Mouse (Mus musculus): ENCODE measurements at regions not wholly inside any gene's neighbourhood (a gene's known extent, or its start where the extent isn't known, plus 50 kb on each side); places are given as distances from the start of the nearest gene placed in this dataset.

GRCm38 (mm10) chr13:55963005-55963620 lies 127.1 kb upstream of the Pitx1 start:
- peak; percentile 40 to 67 for DNase-seq (ENCODE audit: extremely low spot score in 1 of 2, low spot score in 1 of 2)

GRCm38 (mm10) chr13:55962254-55962866 lies 126.4 kb upstream of the Pitx1 start:
- DNase-seq (ENCODE audit: extremely low spot score in 1 of 2, low spot score in 1 of 2) = no peak

GRCm38 (mm10) chr13:55954346-55954745 lies 118.4 kb upstream of the Pitx1 start:
- DNase-seq (ENCODE audit: extremely low spot score in 1 of 2, low spot score in 1 of 2) = no peak

GRCm38 (mm10) chr13:55953426-55953825 lies 117.4 kb upstream of the Pitx1 start:
- no peak for DNase-seq (ENCODE audit: extremely low spot score in 1 of 2, low spot score in 1 of 2)

GRCm38 (mm10) chr13:55950773-55951172 lies 114.8 kb upstream of the Pitx1 start:
- no peak for DNase-seq (ENCODE audit: extremely low spot score in 1 of 2, low spot score in 1 of 2)

- no peak for DNase-seq (ENCODE audit: extremely low spot score in 1 of 2, low spot score in 1 of 2)
These were observed 112.6 kb upstream of the Pitx1 start for GRCm38 (mm10) chr13:55948591-55948990.

- DNase-seq (ENCODE audit: extremely low spot score in 1 of 2, low spot score in 1 of 2) = no peak
These were observed 112.2 kb upstream of the Pitx1 start for GRCm38 (mm10) chr13:55948144-55948543.

GRCm38 (mm10) chr13:55937417-55937816 lies 101.4 kb upstream of the Pitx1 start:
- DNase-seq (ENCODE audit: extremely low spot score in 1 of 2, low spot score in 1 of 2) = no peak

- DNase-seq (ENCODE audit: extremely low spot score in 1 of 2, low spot score in 1 of 2) = no peak
These were observed 101.0 kb upstream of the Pitx1 start for GRCm38 (mm10) chr13:55937000-55937399.

GRCm38 (mm10) chr13:55930637-55931036 lies 94.6 kb upstream of the Pitx1 start:
- no peak for DNase-seq (ENCODE audit: extremely low spot score in 1 of 2, low spot score in 1 of 2)

GRCm38 (mm10) chr13:55929814-55930213 lies 93.8 kb upstream of the Pitx1 start:
- DNase-seq (ENCODE audit: extremely low spot score in 1 of 2, low spot score in 1 of 2) = no peak

GRCm38 (mm10) chr13:55923505-55924136 lies 87.6 kb upstream of the Pitx1 start:
- no peak for DNase-seq (ENCODE audit: extremely low spot score in 1 of 2, low spot score in 1 of 2)

GRCm38 (mm10) chr13:55917316-55917715 lies 81.3 kb upstream of the Pitx1 start:
- no peak for DNase-seq (ENCODE audit: extremely low spot score in 1 of 2, low spot score in 1 of 2)

GRCm38 (mm10) chr13:55912271-55912711 lies 76.3 kb upstream of the Pitx1 start:
- DNase-seq (ENCODE audit: extremely low spot score in 1 of 2, low spot score in 1 of 2) = no peak

- DNase-seq (ENCODE audit: extremely low spot score in 1 of 2, low spot score in 1 of 2) = no peak
These were observed 73.9 kb upstream of the Pitx1 start for GRCm38 (mm10) chr13:55909941-55910340.

- DNase-seq (ENCODE audit: extremely low spot score in 1 of 2, low spot score in 1 of 2) = no peak
These were observed 68.9 kb upstream of the Pitx1 start for GRCm38 (mm10) chr13:55904884-55905283.

- DNase-seq (ENCODE audit: extremely low spot score in 1 of 2, low spot score in 1 of 2) = no peak
These were observed 66.3 kb upstream of the Pitx1 start for GRCm38 (mm10) chr13:55902255-55902654.

GRCm38 (mm10) chr13:55900190-55900526 lies 64.2 kb upstream of the Pitx1 start:
- no peak for DNase-seq (ENCODE audit: extremely low spot score in 1 of 2, low spot score in 1 of 2)

GRCm38 (mm10) chr13:55899501-55900189 lies 63.7 kb upstream of the Pitx1 start:
- no peak for DNase-seq (ENCODE audit: extremely low spot score in 1 of 2, low spot score in 1 of 2)

GRCm38 (mm10) chr13:55898999-55899398 lies 63.0 kb upstream of the Pitx1 start:
- DNase-seq (ENCODE audit: extremely low spot score in 1 of 2, low spot score in 1 of 2) = no peak

GRCm38 (mm10) chr13:55898257-55898950 lies 62.4 kb upstream of the Pitx1 start:
- DNase-seq (ENCODE audit: extremely low spot score in 1 of 2, low spot score in 1 of 2) = no peak
